Mouse (Mus musculus) ES-E14 (cell line): ENCODE data around the gene Capn1.

ENCODE experiments used
- HCFC1 ChIP-seq: IDR thresholded peaks from 2 replicates; pipeline ENCODE4 v1.6.1; 2012; ENCODE audit warnings: low read length, inconsistent platforms, borderline replicate concordance; ENCODE audit not compliant: insufficient read depth
- ZC3H11A ChIP-seq: IDR thresholded peaks from 2 replicates; pipeline ENCODE4 v1.6.1; 2012; ENCODE audit warnings: low read depth, mild to moderate bottlenecking, inconsistent platforms, low read length, borderline replicate concordance
- ZNF384 ChIP-seq: IDR thresholded peaks from 2 replicates; pipeline ENCODE4 v1.6.1; 2012; ENCODE audit warnings: low read depth, low read length, inconsistent platforms

- TF ChIP-seq HCFC1 (no peak), ZC3H11A (no peak), ZNF384 (no peak)
These were observed 35.2 kb downstream of the Capn1 start for GRCm38 (mm10) chr19:5980477-5980876.
